Mouse (Mus musculus) adrenal gland, adult 2 months (tissue): Measurements from ENCODE around the gene Shc4. TPM values are rescaled to one million over a fixed set of nuclear protein-coding genes. Genes with fewer than 3 reads are reported as not detected.

Experiments
- polyA plus RNA-seq: library from polyadenylated mRNA; depleted of rRNA; stranded (reverse); fragments of >200 nt; gene quantifications from 2 replicates; pipeline ENCODE4 v1.2.3, GENCODE M21; 2012; rRNA removed
- total RNA-seq, 2 experiments: library from RNA; stranded (reverse); gene quantifications; 2 replicates each; pipeline ENCODE4 v1.2.3; 2021

Gene Shc4
- total and polyA plus RNA-seq, 3 experiments, result 0.82 to 3.6 (median 2.4) TPM

Other genes with a start within 250 kb of the Shc4 start
- not detected for gene Gm9913, start 219.1 kb downstream of the Shc4 start, total RNA-seq
- gene Gm9913, start 219.1 kb downstream of the Shc4 start, polyA plus RNA-seq, result 0.33 TPM in 1 of 2 replicates, not detected in the other
- gene Fbn1, start 216.2 kb downstream of the Shc4 start, total RNA-seq, result 10 to 100 TPM; 18.5 to 26.0 TPM
- gene Fbn1, start 216.2 kb downstream of the Shc4 start, polyA plus RNA-seq, result 3.4 and 5.0 TPM in 2 replicates
- gene Cep152, start 99.0 kb downstream of the Shc4 start, total RNA-seq, result 1 to 10 TPM; 2.4 to 2.8 TPM
- gene Cep152, start 99.0 kb downstream of the Shc4 start, polyA plus RNA-seq, result 0.44 and 0.64 TPM in 2 replicates
- gene Eid1, start 51.1 kb downstream of the Shc4 start, total RNA-seq, result 100 to 1,000 TPM in 1 of 2 experiments, 10 to 100 TPM in 1; 98.6 to 141 TPM
- gene Eid1, start 51.1 kb downstream of the Shc4 start, polyA plus RNA-seq, result 28.9 and 29.6 TPM in 2 replicates
- 10 to 100 TPM; 55.2 to 56.7 TPM for gene Secisbp2l, start 58.7 kb upstream of the Shc4 start, total RNA-seq
- 8.8 and 13.3 TPM in 2 replicates for gene Secisbp2l, start 58.7 kb upstream of the Shc4 start, polyA plus RNA-seq
- 10 to 100 TPM; 54.3 to 71.8 TPM for gene Galk2, start 135.0 kb upstream of the Shc4 start, total RNA-seq
- gene Galk2, start 135.0 kb upstream of the Shc4 start, polyA plus RNA-seq, result 17.2 and 21.0 TPM in 2 replicates
- 100 to 1,000 TPM; 174 to 183 TPM for gene Cops2, start 135.0 kb upstream of the Shc4 start, total RNA-seq
- 1.4 TPM in 2 replicates for gene Cops2, start 135.0 kb upstream of the Shc4 start, polyA plus RNA-seq